Mouse (Mus musculus) erythroblast, embryonic 14.5 days (primary cell): ENCODE data around the gene Tbca.

ENCODE experiments used
- GATA1 ChIP-seq: IDR thresholded peaks from 2 replicates; pipeline ENCODE4 v1.6.1; 2012; ENCODE audit warnings: low read length, inconsistent platforms, mixed read lengths
- TAL1 ChIP-seq: IDR thresholded peaks from 3 replicates; pipeline ENCODE4 v1.6.1; 2012; ENCODE audit warnings: low read length, inconsistent platforms, mixed read lengths

GRCm38 (mm10) chr13:94875396-94875880, 86.7 kb downstream of the Tbca start, which contains the start of gene Otp:
- TF ChIP-seq TAL1 = no peak
- TF ChIP-seq GATA1 = no peak
